Mouse (Mus musculus): ENCODE measurements around the gene Dph1.

DNA sequence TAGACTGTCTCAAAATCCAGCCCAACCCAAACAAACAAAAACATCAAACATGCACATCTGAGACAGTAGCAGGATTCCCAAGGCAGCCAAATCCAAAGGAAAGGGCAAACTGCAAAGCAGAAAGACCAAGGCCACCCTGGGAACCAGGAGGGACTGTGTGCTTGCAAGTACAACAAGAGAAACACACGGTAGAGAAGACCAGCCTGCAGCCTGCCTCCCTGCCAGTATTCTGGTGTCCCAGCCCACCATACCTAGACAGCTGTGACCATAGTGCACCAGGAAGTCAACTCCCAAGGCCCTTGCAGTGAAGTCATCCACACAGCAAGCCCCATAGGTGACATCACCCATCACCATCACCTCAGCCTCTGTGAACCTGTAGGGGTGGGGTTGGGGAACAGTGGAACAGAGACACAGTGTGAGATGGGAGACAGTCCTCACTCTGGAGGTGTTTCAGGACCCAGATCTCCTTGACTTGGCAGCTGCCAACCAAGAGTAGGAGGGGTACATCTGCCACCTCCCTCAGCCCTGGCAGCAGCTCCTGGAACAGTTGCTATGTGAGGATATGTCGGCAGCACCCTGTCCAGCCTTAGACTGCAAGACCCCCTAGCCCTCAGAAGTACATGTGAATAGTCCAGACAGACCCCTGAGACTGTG lies 7.0 kb downstream of the Dph1 start:
- TF ChIP-seq CTCF (IDR thresholded peaks at IDR 0.05; ENCODE audit: control insufficient read depth, insufficient read depth, low read length) (no peak), POLR2A (IDR thresholded peaks at IDR 0.05; ENCODE audit: borderline replicate concordance, control insufficient read depth, low read depth, low read length) (no peak)
